12 mouse cellular contexts compared by ENCODE assay signal in genomic region chr3:8367659-8367969, GRCm38 (mm10).
"Had no signal": no experiment of that assay in that cellular context is flagged by ENCODE, and none has a peak within 500 bp of the region (broad histone marks: within the 10 kb centered on the region; RNA-seq: fewer than 3 reads in every experiment).

No protein-coding gene starts in this region.

- H3K4me1 ChIP-seq: limb, embryonic 15.5 days; liver, embryonic 13.5 days; lung, embryonic 15.5 days; neural tube, embryonic 12.5 days; stomach, embryonic 15.5 days had no signal

- H3K4me2 ChIP-seq: limb, embryonic 15.5 days; liver, embryonic 13.5 days; lung, embryonic 15.5 days; neural tube, embryonic 12.5 days; stomach, embryonic 15.5 days had no signal

- ATAC-seq: liver, postnatal 0 days had no signal

- H3K9ac ChIP-seq: limb, embryonic 15.5 days; liver, embryonic 13.5 days; liver, postnatal 0 days; lung, embryonic 15.5 days; neural tube, embryonic 12.5 days; stomach, embryonic 15.5 days had no signal

- H3K4me3 ChIP-seq: limb, embryonic 15.5 days; liver, embryonic 13.5 days; lung, embryonic 15.5 days; neural tube, embryonic 12.5 days; stomach, embryonic 15.5 days had no signal

- DNase-seq: layer of hippocampus, adult 9-11 months; layer of hippocampus, postnatal 36 days; liver, embryonic 13.5 days; liver, postnatal 0 days; right cerebral cortex, postnatal 14 days; thymus, adult 2 months; thymus, postnatal 25 days had no signal

- H3K9me3 ChIP-seq: limb, embryonic 15.5 days; liver, embryonic 13.5 days; lung, embryonic 15.5 days; neural tube, embryonic 12.5 days; stomach, embryonic 15.5 days had no signal

- H3K27me3 ChIP-seq: limb, embryonic 15.5 days; liver, embryonic 13.5 days; lung, embryonic 15.5 days; neural tube, embryonic 12.5 days; stomach, embryonic 15.5 days had no signal

- H3K36me3 ChIP-seq: limb, embryonic 15.5 days; liver, embryonic 13.5 days; lung, embryonic 15.5 days; neural tube, embryonic 12.5 days; stomach, embryonic 15.5 days had no signal

- H3K27ac ChIP-seq: kidney, postnatal 0 days; limb, embryonic 15.5 days; liver, embryonic 13.5 days; lung, embryonic 15.5 days; neural tube, embryonic 12.5 days; stomach, embryonic 15.5 days had no signal
